Mouse (Mus musculus) CD4-positive, CD25-positive, alpha-beta regulatory T cell, adult 4 months (primary cell): ENCODE results near the gene Acot7. TPM values are rescaled to one million over a fixed set of nuclear protein-coding genes. Genes with fewer than 3 reads are reported as not detected.

Experiments used
- ATAC-seq: one replicate; pipeline ENCODE4 v1.8.0; 2017
- polyA plus RNA-seq, 2 experiments: library from polyadenylated mRNA; unstranded; fragments of 100-300 nt; shearing (Covaris generic); gene quantifications; one replicate each; pipeline ENCODE4 v1.2.1; 2017

Acot7 gene
- polyA plus RNA-seq, 2 experiments from 2014 or later = 108 to 145 TPM

DNA sequence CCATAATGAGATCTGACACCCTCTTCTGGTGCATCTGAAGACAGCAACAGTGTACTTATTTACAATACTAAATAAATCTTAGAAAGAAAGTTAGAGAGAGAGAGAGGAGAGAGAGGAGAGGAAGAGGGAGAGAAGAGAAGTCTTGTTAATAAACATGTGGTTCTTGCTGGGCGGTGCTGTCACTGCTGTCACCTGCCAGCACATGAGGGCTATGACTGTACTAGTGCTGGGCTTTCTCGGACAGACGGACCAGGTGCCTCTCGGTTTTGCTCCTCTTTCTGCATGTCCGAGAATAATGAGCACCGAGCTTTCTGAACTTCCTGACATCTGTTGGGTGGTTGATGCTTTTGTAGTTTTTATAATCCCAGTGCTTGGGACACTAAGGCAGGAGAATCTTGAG, 72.7 kb downstream of the Acot7 start:
- ATAC-seq = no peak

DNA sequence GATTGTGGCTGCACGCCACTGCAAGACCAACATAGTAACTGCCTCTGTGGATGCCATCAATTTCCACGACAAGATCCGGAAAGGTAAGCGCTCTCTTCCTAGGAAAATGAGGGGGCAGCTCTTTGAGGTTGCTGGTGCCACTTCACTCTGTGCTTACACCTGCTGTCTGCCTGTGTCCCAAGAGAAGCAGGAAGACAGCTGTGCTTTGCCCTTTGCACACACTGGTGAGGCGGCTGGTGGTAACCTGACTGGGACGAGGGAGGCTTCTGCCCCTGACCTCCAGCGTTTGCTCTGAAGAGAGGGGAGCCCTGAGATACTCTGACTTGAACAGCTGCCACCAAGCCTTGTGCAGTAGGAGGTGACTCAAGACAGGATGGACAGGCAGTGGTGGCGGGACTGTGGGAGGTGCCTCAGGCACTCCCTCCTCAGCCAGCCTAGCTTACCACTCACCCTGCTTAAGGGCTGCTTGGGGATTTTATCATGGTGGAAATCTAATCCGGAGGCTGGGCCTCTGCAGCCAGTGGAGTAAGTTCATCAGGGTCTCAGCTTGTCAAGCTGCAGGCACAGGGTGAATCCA, 75.3 kb downstream of the Acot7 start:
- ATAC-seq = no peak

DNA sequence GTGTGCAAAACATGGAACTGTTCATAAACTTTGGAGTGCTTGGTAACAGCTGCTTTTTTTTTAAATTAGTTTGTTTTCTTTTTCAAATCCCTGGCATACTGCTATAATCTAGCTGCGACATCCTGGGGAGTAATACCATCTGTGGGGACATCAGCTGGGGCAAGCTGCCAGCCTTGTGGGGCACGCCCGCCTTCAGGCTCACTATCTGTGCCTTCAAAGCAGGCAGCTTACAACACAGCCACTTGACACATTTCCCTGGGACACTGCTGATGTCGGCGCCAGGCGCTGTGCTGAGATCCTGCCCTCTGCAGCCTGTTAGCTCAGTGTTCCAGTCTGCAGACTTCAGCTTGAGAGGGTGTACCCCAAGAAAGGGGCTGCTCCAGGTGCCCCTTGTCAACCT, 79.1 kb downstream of the Acot7 start:
- no peak for ATAC-seq

DNA sequence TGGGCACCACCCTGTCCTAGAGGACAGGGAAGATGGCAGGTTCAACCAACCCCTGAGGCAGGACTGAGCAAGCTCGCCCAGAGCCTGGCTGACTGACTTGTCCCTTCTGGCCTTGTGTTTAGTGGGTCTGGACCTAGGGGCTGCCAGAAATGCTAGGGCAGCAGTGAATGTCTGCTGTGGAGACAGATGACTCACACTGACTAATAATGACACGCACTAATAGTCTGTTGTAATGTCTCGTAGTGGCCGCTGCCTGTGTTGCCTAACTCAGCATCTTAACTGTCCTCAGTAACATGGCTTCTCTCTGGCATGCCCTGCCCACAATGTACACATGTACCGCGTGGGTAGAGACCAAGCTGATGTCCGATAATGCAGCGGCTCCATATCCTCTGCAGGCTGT, 82.5 kb downstream of the Acot7 start:
- no peak for ATAC-seq

DNA sequence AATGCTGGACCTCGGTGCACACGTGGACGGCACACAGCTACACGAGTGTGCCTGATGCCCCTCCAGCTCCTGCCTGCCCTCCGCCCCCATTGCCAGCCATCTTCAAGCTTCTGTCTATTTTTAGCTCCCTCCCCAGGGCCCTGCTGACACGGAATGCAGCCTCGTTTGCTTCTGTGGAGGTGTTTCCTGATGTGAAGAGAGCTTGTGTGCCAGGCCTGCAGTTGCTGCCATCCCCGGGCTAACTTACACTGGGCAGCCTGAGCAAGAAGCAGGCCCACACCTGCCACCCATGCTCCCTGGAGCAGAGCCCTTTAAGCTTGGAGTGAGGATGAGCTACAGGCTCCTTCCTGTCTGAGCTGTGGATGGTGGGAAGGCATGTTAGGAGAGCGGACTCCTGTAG, 84.3 kb downstream of the Acot7 start:
- ATAC-seq = no peak

DNA sequence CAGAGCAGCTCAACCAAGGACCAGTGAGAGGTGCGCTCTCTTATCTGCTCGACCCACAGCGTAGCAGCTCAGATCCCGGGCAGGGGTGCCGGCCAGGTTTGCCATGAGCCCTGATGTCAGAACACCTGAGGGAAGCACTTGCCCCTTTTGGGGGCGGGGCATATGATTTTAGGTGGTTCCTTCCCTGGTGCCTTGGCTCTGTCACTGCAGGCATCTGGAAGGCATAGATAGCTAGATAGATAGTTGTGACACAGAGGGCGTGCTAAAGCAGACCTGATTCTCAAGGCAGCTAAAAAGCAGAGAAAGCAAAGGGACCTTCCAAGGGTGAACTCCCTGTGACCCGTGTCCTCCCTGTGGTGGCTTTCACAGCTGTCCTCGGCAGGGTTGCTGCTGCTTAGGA, 85.2 kb downstream of the Acot7 start:
- ATAC-seq = no peak

DNA sequence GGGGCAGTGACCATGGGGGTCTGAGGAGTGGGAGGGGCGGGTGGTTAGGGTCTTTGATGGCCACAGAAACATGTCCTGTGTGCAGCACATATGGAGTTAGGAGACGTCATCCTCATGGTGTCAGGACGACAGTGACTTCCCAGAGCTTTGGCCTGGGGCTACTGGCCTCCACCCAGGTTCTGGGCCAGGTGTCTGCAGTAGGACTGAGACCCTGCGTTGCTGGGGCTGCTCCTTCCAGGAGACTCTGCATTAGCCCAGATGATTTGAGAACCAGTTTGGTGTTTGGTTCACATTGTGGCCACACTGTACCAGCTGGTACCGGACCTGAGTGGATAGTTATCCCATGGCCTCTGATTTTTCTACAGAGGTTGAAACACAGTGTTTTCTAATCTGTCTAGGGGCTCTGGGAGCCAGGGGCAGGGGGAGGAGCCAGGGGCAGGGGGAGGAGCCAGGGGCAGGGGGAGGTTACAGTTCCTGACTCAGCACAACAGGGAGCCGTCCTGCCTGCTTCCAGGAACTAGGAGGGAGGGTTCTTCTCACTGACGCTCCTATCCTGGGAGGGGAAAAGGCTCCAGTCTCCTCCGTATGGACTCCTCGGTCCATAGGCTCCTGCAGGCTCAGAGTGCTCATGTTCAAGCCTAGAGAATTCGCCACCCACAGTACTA, 85.7 kb downstream of the Acot7 start:
- ATAC-seq = no peak

DNA sequence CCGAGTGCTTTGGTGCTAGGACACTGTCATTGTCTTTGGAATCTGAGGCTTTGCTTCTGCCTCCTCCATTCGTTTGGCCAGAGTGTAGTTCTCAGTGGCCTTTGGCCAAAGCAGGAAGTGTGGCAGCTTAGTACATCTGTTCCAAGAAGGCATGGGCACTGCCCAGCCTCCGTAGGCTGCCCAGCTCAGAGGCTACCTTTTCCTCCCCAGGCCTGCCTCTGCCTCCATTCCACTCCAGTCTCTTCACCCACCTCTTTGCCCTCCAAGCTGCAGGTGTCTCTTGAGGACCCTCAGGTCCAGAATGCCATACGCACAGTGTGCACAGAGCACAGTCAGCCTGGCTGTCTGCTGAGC, 86.2 kb downstream of the Acot7 start:
- ATAC-seq = no peak

DNA sequence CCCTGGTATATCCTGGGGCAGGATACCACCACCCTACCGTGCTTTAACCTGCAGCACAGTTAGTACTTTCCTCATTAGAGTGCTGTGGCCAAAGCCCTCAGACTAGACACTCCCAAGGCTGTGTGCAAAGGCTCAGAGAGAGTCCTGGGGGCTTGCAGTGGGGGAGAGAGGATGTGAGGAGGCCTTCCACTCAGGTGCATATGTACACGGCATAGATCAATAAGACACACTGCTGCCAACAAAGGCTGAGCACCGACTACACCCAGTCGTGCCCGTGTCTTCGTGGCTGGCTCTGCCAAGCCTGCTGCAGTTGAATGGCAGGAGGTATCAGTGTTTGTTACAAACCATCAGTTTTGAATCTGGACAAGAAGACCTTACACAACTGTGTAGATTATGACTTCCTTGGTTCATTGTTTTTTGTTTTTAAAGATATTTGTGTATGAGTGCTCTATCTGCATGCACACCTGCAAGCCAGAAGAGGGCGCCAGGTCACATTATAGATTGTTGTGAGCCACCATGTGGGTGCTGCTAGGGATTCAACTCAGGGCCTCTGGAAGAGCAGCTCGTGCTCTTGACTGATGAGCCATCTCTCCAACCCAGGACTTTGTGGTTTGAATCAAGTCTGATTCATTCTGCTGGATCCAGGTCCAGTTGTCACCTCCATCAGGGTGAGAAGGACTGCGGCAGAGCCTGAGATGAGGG, 87.1 kb downstream of the Acot7 start:
- ATAC-seq = no peak

DNA sequence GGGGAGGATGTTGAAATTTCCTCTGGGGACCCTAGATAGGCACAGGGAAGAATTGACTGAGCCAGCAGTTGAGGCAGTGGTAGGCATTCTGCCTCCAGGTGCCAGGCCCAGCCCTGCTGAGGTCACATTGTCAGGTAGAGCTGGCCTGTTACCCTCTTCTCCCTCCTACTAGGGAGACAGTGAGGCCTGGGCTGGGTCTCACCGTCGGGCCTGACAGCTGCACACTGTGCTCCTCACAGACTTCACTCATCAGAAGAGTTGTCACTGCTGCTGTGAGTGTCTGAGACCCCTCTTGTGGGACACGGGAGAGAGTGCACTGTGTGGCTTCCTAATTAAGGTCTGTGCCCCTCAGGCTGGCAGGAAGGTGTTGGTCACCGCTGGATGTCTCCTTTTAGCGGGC, 87.9 kb downstream of the Acot7 start:
- ATAC-seq = no peak

GRCm38 (mm10) chr4:152266236-152266895, 88.4 kb downstream of the Acot7 start:
- ATAC-seq = no peak

GRCm38 (mm10) chr4:152267748-152268369, 89.9 kb downstream of the Acot7 start:
- no peak for ATAC-seq

- no peak for ATAC-seq
Measured at GRCm38 (mm10) chr4:152269967-152270366, 92.0 kb downstream of the Acot7 start.

DNA sequence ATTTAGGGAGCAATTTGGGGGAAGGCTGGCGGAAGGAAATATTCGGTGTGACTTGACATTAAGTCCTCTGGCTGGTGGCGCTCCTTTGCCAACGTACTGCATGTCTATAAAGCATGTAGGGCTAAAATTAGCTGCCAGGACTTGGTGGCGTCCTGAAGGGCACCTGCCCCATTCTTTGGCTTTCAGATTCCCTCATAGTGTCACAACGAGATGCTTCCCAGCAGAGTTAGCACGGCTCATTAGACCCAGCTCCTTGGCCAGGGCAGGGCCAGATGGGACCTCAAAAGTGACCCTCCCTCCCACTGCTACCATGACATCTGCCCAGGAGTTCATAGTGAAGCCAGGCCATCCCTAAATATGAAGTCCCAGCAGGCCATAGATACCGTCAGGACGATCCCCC, 92.7 kb downstream of the Acot7 start:
- ATAC-seq = no peak

GRCm38 (mm10) chr4:152271334-152271733, 93.4 kb downstream of the Acot7 start:
- no peak for ATAC-seq

DNA sequence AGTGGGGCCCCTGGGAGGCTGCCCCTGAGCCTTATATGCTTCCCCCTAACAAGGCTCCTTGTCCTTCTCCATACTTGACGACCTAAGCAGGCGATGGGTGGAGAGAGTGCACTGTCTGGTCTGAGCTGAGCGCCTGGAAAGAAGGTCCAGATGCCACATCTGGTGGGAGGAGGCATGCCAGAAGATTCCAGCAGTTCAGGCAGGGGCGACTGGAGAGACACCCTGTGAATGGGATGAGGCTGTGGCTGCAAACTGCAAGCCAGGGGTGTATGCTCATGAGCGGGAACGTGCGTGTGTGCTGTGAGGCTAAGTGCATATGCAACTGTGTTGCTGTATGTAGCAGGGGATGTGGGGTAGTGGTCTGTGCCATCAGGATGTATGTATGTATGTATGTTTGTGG, 94.1 kb downstream of the Acot7 start:
- ATAC-seq = no peak

GRCm38 (mm10) chr4:152272449-152273049, 94.6 kb downstream of the Acot7 start:
- ATAC-seq = no peak

DNA sequence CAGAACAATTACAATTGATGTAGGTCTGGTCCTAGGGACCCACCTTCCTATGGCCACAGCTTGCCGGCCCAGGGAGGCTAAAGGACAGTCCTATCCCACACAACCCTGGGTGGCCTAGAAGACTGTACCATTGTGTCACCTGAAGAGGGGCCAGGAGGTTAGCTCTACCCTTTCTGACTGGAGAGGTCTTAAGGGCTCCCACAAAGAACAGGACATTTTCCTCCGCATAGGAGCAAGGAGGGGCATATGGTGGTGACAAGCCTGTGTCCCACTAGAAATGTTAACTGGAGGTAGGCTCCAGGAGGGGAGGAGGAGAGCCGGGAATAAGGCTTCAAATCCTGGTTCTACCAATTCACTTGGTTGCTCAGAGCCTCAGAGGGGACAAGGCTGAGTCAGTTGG, 95.3 kb downstream of the Acot7 start:
- no peak for ATAC-seq

DNA sequence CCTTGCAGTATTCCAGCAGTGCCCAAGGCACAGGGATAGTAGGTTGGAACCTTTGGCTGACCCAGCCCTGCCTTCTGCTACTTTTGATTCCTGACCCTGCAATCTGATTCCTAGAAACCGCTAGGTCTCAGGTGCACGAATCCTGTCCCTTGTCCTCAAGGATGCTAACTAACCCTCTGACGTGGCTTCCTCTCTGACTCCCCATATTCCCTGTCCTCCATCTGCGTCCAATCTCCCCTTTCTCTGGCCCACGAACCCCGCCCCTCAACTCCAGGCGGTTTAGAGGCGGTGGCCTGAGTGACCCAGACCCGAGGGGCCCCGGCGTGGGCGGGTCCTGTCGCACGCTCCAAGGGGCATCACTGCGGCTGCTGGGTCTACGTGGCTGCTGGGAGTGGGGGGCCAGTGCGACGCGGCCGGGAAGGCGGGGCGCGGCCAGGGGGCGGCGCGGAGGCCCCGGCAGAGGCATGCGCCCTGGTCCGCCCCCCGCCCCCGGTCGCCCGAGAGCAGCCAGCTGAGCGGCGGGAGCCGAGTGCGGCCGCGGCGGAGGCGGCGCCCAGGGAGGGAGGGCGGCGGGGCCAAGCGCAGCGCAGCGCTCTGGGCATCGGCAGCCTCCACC, 95.8 kb downstream of the Acot7 start, which contains the start of gene Gpr153:
Gene Gpr153 (plus strand): TSS at position 612 of the 616 bp plus-strand sequence.
- no peak for ATAC-seq

DNA sequence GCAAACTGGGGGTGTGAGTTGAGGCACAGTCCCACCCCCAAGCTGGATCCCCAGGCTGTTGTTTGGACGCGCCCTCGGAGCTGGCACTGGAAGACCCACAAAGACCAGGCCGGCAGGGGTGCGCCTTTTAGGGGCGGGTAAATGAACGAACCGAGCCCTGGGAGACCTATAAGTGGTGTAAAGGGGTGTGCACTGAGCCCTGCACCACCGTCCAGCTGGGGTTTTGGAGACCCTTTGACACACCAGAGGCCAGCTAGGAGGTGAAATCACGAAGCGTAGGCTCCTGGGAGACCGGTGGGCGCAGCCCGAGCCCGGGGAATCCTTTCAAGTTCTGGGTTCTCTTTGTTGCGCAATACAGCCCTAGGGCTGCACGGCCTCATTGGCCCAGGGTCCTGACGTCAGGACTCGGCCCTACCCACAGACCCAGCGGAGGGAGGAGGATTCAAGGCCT, 96.8 kb downstream of the Acot7 start:
- no peak for ATAC-seq

- no peak for ATAC-seq
Measured at GRCm38 (mm10) chr4:152276389-152277347, 98.7 kb downstream of the Acot7 start.
